Mouse (Mus musculus) neural tube, embryonic 13.5 days (tissue): ENCODE results near the gene Ube2ql1. TPM values are rescaled to one million over a fixed set of nuclear protein-coding genes. Genes with fewer than 3 reads are reported as not detected.

Experiments
- ATAC-seq: fragments of 200-750 bp; cut with Nextera tagmentation; 2 replicates; pipeline ENCODE4 v1.8.0; 2017; ENCODE audit warnings: low read depth, mild to moderate bottlenecking, moderate TSS enrichment, moderate library complexity
- H3K27ac ChIP-seq: fragments of 300-500 bp; sonication (generic); replicated peaks from 2 replicates; pipeline ENCODE4 v1.5.1; 2015; ENCODE audit warnings: moderate library complexity, mild to moderate bottlenecking, inconsistent platforms
- H3K27me3 ChIP-seq: fragments of 300-500 bp; sonication (generic); 2 replicates; pipeline ENCODE4 v1.6.1; 2015; ENCODE audit warnings: mild to moderate bottlenecking, inconsistent platforms
- H3K36me3 ChIP-seq: fragments of 300-500 bp; sonication (generic); 2 replicates; pipeline ENCODE4 v1.6.1; 2015; ENCODE audit warnings: mild to moderate bottlenecking, inconsistent platforms
- H3K4me1 ChIP-seq: fragments of 300-500 bp; sonication (generic); replicated peaks from 2 replicates; pipeline ENCODE4 v1.6.1; 2015; ENCODE audit warnings: inconsistent platforms
- H3K4me2 ChIP-seq: fragments of 300-500 bp; sonication (generic); 2 replicates; pipeline ENCODE4 v1.6.1; 2015; ENCODE audit warnings: inconsistent platforms, mild to moderate bottlenecking, moderate library complexity
- H3K4me3 ChIP-seq: fragments of 300-500 bp; sonication (generic); 2 replicates; pipeline ENCODE4 v1.5.1; 2015; ENCODE audit warnings: mild to moderate bottlenecking, inconsistent platforms
- H3K9ac ChIP-seq: fragments of 300-500 bp; sonication (generic); 2 replicates; pipeline ENCODE4 v1.6.1; 2015; ENCODE audit warnings: moderate library complexity, mild to moderate bottlenecking, inconsistent platforms
- H3K9me3 ChIP-seq: fragments of 300-500 bp; sonication (generic); 2 replicates; pipeline ENCODE4 v1.6.1; 2016; ENCODE audit warnings: inconsistent platforms
- WGBS: fragments of 180-500 bp; shearing (Covaris S2); methylation state at CpG from one replicate; pipeline ENCODE4 v1.1.7; 2015; 5-methylcytosine and 5-hydroxymethylcytosine counted together
- polyA plus RNA-seq: library from polyadenylated mRNA; unstranded; fragments of >200 nt; fragmentation: Nextera tagmentation; extraction: Ambion mirVana; gene quantifications from 2 replicates; pipeline ENCODE4 v1.2.1, GENCODE M21; 2015

Gene Ube2ql1
- polyA plus RNA-seq, 1 experiment from 2014 or later, result 43.3 TPM

GRCm38 (mm10) chr13:69740331-69741285, 919 bp upstream of the Ube2ql1 start:
- Histone ChIP-seq H3K9ac (peak overlapping the region; percentile 82), H3K27ac (peak overlapping the region; percentile 98), H3K36me3 (no peaks in the 10 kb centered on the region), H3K4me3 (peak overlapping the region; percentile 89), H3K4me2 (peak overlapping the region; percentile 86), H3K4me1 (peaks cover 34% of the 10 kb centered on the region), H3K27me3 (peaks cover 7% of the 10 kb centered on the region; the same call in 1 of the 2 replicates), H3K9me3 (no peaks in the 10 kb centered on the region)
- WGBS, result 2% methylated on average over 29 of the region's 29 CpGs
- ATAC-seq, result peak; percentile 61

- peak; percentile 69 for ATAC-seq
- H3K4me1 ChIP-seq, result peaks cover 47% of the 10 kb centered on the region
- H3K4me3 ChIP-seq, result peak overlapping the region; percentile 89
- peak overlapping the region; percentile 98 for H3K9ac ChIP-seq
- peaks cover 7% of the 10 kb centered on the region; the same call in 1 of the 2 replicates for H3K36me3 ChIP-seq
- peaks cover 7% of the 10 kb centered on the region; the same call in 1 of the 2 replicates for H3K27me3 ChIP-seq
- H3K27ac ChIP-seq, result peak overlapping the region; percentile 98
- peak overlapping the region; percentile 86 for H3K4me2 ChIP-seq
- no peaks in the 10 kb centered on the region for H3K9me3 ChIP-seq
- 0% methylated on average over 69 of the region's 78 CpGs for WGBS
Observed at GRCm38 (mm10) chr13:69739091-69739758, 464 bp downstream of the Ube2ql1 start.

- Histone ChIP-seq H3K36me3 (peaks cover 11% of the 10 kb centered on the region), H3K4me2 (peak overlapping the region; percentile 86), H3K4me3 (peak overlapping the region; percentile 89), H3K9me3 (no peaks in the 10 kb centered on the region), H3K4me1 (peaks cover 55% of the 10 kb centered on the region), H3K9ac (peak overlapping the region; percentile 98), H3K27me3 (peaks cover 7% of the 10 kb centered on the region; the same call in 1 of the 2 replicates), H3K27ac (peak overlapping the region; percentile 98)
- no peak for ATAC-seq
- under 1% methylated on average over 40 of the region's 40 CpGs for WGBS
Observed at GRCm38 (mm10) chr13:69738461-69738971, 1.2 kb downstream of the Ube2ql1 start.

- Histone ChIP-seq H3K27me3 (peaks cover 7% of the 10 kb centered on the region; the same call in 1 of the 2 replicates), H3K4me3 (peak overlapping the region; percentile 89), H3K9ac (peak overlapping the region; percentile 98), H3K27ac (peak overlapping the region; percentile 98), H3K9me3 (no peaks in the 10 kb centered on the region), H3K36me3 (peaks cover 20% of the 10 kb centered on the region), H3K4me2 (peak overlapping the region; percentile 86), H3K4me1 (peaks cover 64% of the 10 kb centered on the region)
- ATAC-seq, result no peak
- WGBS, result 11% methylated on average over 11 of the region's 19 CpGs
Observed at GRCm38 (mm10) chr13:69737444-69738185, 2.1 kb downstream of the Ube2ql1 start.

GRCm38 (mm10) chr13:69732636-69733035, 7.1 kb downstream of the Ube2ql1 start:
- peaks cover 78% of the 10 kb centered on the region for H3K4me1 ChIP-seq
- no peak for ATAC-seq
- H3K4me2 ChIP-seq, result peak overlapping the region; percentile 86
- peaks cover 61% of the 10 kb centered on the region for H3K36me3 ChIP-seq
- 85% methylated on average over 6 of the region's 6 CpGs for WGBS
- no peak overlapping the region for H3K27ac ChIP-seq
- peaks cover 7% of the 10 kb centered on the region; the same call in 1 of the 2 replicates for H3K27me3 ChIP-seq
- H3K4me3 ChIP-seq, result peak overlapping the region; percentile 89; the same call in 1 of the 2 replicates
- H3K9me3 ChIP-seq, result no peaks in the 10 kb centered on the region
- H3K9ac ChIP-seq, result no peak overlapping the region

GRCm38 (mm10) chr13:69725376-69725775, 14.3 kb downstream of the Ube2ql1 start:
- Histone ChIP-seq H3K4me1 (peaks cover 46% of the 10 kb centered on the region), H3K4me2 (no peak overlapping the region), H3K4me3 (no peak overlapping the region), H3K27me3 (no peaks in the 10 kb centered on the region), H3K36me3 (peaks cover 48% of the 10 kb centered on the region), H3K9ac (no peak overlapping the region), H3K9me3 (no peaks in the 10 kb centered on the region), H3K27ac (no peak overlapping the region)
- ATAC-seq, result no peak
- 86% methylated on average over 3 of the region's 3 CpGs for WGBS

GRCm38 (mm10) chr13:69721141-69721540, 18.5 kb downstream of the Ube2ql1 start:
- peaks cover 14% of the 10 kb centered on the region; the same call in 1 of the 2 replicates for H3K36me3 ChIP-seq
- ATAC-seq, result no peak
- peaks cover 68% of the 10 kb centered on the region for H3K4me1 ChIP-seq
- no peak overlapping the region for H3K27ac ChIP-seq
- H3K27me3 ChIP-seq, result no peaks in the 10 kb centered on the region
- no peak overlapping the region for H3K9ac ChIP-seq
- peak overlapping the region; percentile 4; the same call in 1 of the 2 replicates for H3K4me2 ChIP-seq
- no peaks in the 10 kb centered on the region for H3K9me3 ChIP-seq
- no peak overlapping the region for H3K4me3 ChIP-seq
- WGBS, result 8% methylated on average over 6 of the region's 6 CpGs

- Histone ChIP-seq H3K36me3 (no peaks in the 10 kb centered on the region), H3K4me3 (no peak overlapping the region), H3K4me2 (no peak overlapping the region), H3K9ac (no peak overlapping the region), H3K27ac (no peak overlapping the region), H3K27me3 (no peaks in the 10 kb centered on the region), H3K9me3 (no peaks in the 10 kb centered on the region), H3K4me1 (peaks cover 68% of the 10 kb centered on the region)
- WGBS, result 18% methylated on average over 11 of the region's 11 CpGs
- no peak for ATAC-seq
Observed at GRCm38 (mm10) chr13:69717860-69718598, 21.7 kb downstream of the Ube2ql1 start.

GRCm38 (mm10) chr13:69708236-69708635, 31.5 kb downstream of the Ube2ql1 start:
- Histone ChIP-seq H3K4me3 (no peak overlapping the region), H3K9me3 (no peaks in the 10 kb centered on the region), H3K27ac (no peak overlapping the region), H3K9ac (no peak overlapping the region), H3K36me3 (peaks cover 44% of the 10 kb centered on the region), H3K27me3 (no peaks in the 10 kb centered on the region), H3K4me2 (no peak overlapping the region), H3K4me1 (peaks cover 3% of the 10 kb centered on the region; the same call in 1 of the 2 replicates)
- no peak for ATAC-seq
- 87% methylated on average over 7 of the region's 7 CpGs for WGBS

GRCm38 (mm10) chr13:69707496-69707895, 32.2 kb downstream of the Ube2ql1 start:
- no peaks in the 10 kb centered on the region for H3K9me3 ChIP-seq
- no peak for ATAC-seq
- no peak overlapping the region for H3K9ac ChIP-seq
- no peak overlapping the region for H3K4me3 ChIP-seq
- WGBS, result 87% methylated on average over 12 of the region's 12 CpGs
- no peaks in the 10 kb centered on the region for H3K27me3 ChIP-seq
- H3K27ac ChIP-seq, result no peak overlapping the region
- peaks cover 3% of the 10 kb centered on the region; the same call in 1 of the 2 replicates for H3K4me1 ChIP-seq
- no peak overlapping the region for H3K4me2 ChIP-seq
- H3K36me3 ChIP-seq, result peaks cover 50% of the 10 kb centered on the region

- no peak overlapping the region for H3K4me2 ChIP-seq
- 59% methylated on average over 2 of the region's 2 CpGs for WGBS
- no peak overlapping the region for H3K4me3 ChIP-seq
- no peak overlapping the region for H3K27ac ChIP-seq
- no peaks in the 10 kb centered on the region for H3K9me3 ChIP-seq
- no peak for ATAC-seq
- H3K27me3 ChIP-seq, result no peaks in the 10 kb centered on the region
- H3K36me3 ChIP-seq, result peaks cover 55% of the 10 kb centered on the region
- no peak overlapping the region for H3K9ac ChIP-seq
- no peaks in the 10 kb centered on the region; the same call in 1 of the 2 replicates for H3K4me1 ChIP-seq
Observed at GRCm38 (mm10) chr13:69706919-69707318, 32.8 kb downstream of the Ube2ql1 start.
